Mouse (Mus musculus) hindbrain, postnatal 0 days (tissue): Measurements from ENCODE around the gene Pimreg. TPM values are rescaled to one million over a fixed set of nuclear protein-coding genes. Genes with fewer than 3 reads are reported as not detected.

Experiments
- ATAC-seq: fragments of 200-750 bp; cut with Nextera tagmentation; 2 replicates; pipeline ENCODE4 v1.8.0; 2017; ENCODE audit warnings: mild to moderate bottlenecking, moderate TSS enrichment, moderate library complexity
- DNase-seq: peaks from one replicate; pipeline ENCODE4 v3.0.0-alpha.2; 2015; ENCODE audit warnings: low spot score
- H3K27ac ChIP-seq: fragments of 300-500 bp; sonication (generic); 2 replicates; pipeline ENCODE4 v1.5.1; 2014; ENCODE audit warnings: mild to moderate bottlenecking
- H3K27me3 ChIP-seq: fragments of 300-500 bp; sonication (generic); 2 replicates; pipeline ENCODE4 v1.6.1; 2014; ENCODE audit warnings: low read length, mixed read lengths; ENCODE audit not compliant: insufficient read depth
- H3K36me3 ChIP-seq: fragments of 300-500 bp; sonication (generic); 2 replicates; pipeline ENCODE4 v1.6.1; 2014; ENCODE audit warnings: low read length, mixed read lengths; ENCODE audit not compliant: insufficient read depth
- H3K4me1 ChIP-seq: fragments of 300-500 bp; sonication (generic); 2 replicates; pipeline ENCODE4 v1.6.1; 2014; ENCODE audit warnings: antibody characterized with exemption, low read length, mixed read lengths; ENCODE audit not compliant: insufficient read depth
- H3K4me2 ChIP-seq: fragments of 300-500 bp; sonication (generic); 2 replicates; pipeline ENCODE4 v1.6.1; 2014; ENCODE audit warnings: low read depth, mild to moderate bottlenecking, low read length, moderate library complexity, mixed read lengths
- H3K4me3 ChIP-seq: fragments of 300-500 bp; sonication (generic); 2 replicates; pipeline ENCODE4 v1.5.1; 2014; ENCODE audit warnings: low read length
- H3K9ac ChIP-seq: fragments of 300-500 bp; sonication (generic); replicated peaks from 2 replicates; pipeline ENCODE4 v1.6.1; 2014; ENCODE audit warnings: mild to moderate bottlenecking, low read length, moderate library complexity, mixed read lengths
- H3K9me3 ChIP-seq: fragments of 300-500 bp; sonication (generic); 2 replicates; pipeline ENCODE4 v1.6.1; 2016; ENCODE audit warnings: low read length, mixed read lengths
- CTCF ChIP-seq: IDR thresholded peaks from 2 replicates; pipeline ENCODE4 v1.5.1; 2016; ENCODE audit warnings: antibody characterized with exemption, control low read depth, low read depth
- WGBS: fragments of 180-500 bp; shearing (Covaris S2); extraction: QIAGEN DNeasy Blood & Tissue Kit; methylation state at CpG from one replicate; pipeline ENCODE4 v1.1.7; 2014; 5-methylcytosine and 5-hydroxymethylcytosine counted together
- polyA plus RNA-seq: library from polyadenylated mRNA; unstranded; fragments of >200 nt; fragmentation: Nextera tagmentation; extraction: Ambion mirVana; gene quantifications from 2 replicates; pipeline ENCODE4 v1.2.1, GENCODE M21; 2015
- total RNA-seq: library from RNA; depleted of rRNA; stranded (reverse); fragments of >200 nt; gene quantifications from 2 replicates; pipeline ENCODE4 v1.2.3, GENCODE M21; 2014

The Pimreg gene
- total and polyA plus RNA-seq, 2 experiments from 2014 or later, result 22.8 to 23.9 TPM

DNA sequence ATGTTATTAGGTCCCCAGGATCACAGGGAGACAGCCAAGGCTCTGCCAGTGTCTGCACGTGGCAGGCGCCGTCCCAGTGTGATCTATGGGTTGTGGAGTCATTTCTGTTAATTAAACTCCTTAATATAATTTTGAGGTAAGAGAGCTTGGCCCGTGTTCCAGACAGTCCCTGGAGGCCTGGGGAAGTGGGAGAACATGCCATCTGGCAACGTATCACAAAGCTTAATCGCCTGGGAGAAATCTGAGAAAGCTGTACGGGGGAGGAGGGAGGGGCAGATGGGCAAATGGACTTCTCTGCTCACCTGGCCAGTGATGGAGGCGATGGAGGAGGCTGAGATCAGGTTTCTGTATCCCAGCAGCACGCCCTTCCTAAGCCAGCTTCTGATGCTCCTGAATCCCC lies 38.7 kb upstream of the Pimreg start:
- H3K27ac ChIP-seq, result no peak overlapping the region
- ATAC-seq (no peak), DNase-seq (peak; percentile 30)
- H3K9ac ChIP-seq, result no peak overlapping the region
- no peaks in the 10 kb centered on the region for H3K27me3 ChIP-seq
- WGBS, result 41% methylated on average over 9 of the region's 9 CpGs
- H3K4me1 ChIP-seq, result no peaks in the 10 kb centered on the region
- no peak overlapping the region for H3K4me3 ChIP-seq
- no peak overlapping the region for H3K4me2 ChIP-seq
- no peaks in the 10 kb centered on the region for H3K36me3 ChIP-seq
- no peaks in the 10 kb centered on the region for H3K9me3 ChIP-seq
- TF ChIP-seq CTCF, result no peak

DNA sequence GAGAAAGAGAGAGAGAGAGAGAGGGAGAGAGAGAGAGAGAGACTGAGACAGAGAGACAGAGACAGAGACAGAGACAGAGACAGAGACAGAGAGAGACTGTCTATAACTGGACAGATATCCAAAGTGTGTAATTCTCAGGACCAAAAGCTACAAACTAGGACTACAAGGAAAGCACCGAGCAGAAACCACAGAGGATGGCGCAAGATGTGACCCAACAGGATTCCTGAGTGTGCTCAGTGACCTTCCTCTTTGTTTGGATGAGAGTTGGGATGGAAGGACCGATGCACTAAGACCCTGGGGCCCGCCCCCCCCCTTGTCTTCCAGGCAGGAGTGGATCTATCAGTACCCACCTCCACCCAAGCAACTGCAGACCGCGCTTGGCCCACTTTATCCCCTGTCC lies 36.3 kb upstream of the Pimreg start:
- Histone ChIP-seq H3K9me3 (no peaks in the 10 kb centered on the region), H3K27ac (no peak overlapping the region), H3K36me3 (no peaks in the 10 kb centered on the region), H3K4me2 (no peak overlapping the region), H3K27me3 (no peaks in the 10 kb centered on the region), H3K4me3 (no peak overlapping the region), H3K9ac (no peak overlapping the region), H3K4me1 (0 out of 2 replicates have a peak, but pooled peaks cover 5% of the 10 kb centered on the region)
- no peak for TF ChIP-seq CTCF
- DNase-seq (no peak), ATAC-seq (no peak)
- WGBS, result 89% methylated on average over 6 of the region's 6 CpGs

DNA sequence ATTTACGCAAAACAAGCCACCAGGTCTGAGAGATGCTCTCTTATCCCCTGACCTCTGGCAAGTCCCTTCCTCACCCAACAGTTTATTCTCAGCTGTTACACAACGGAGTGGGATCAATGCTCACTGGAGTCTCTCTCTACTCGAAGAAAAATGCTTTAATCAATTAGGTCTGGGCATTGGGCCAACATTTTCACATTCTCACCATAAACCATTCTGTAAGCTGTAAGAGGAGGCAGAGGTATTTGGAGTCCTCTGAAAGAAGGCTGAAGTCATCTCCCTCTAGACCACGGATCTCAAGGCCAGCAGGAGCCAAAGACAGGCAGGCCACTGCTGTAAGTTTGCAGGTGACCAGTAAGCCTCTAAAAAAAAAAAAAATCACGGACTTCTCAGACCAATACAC lies 31.5 kb upstream of the Pimreg start:
- 24% methylated on average over 5 of the region's 5 CpGs for WGBS
- ATAC-seq, result no peak
- peak; percentile 53 for DNase-seq
- no peak overlapping the region for H3K9ac ChIP-seq
- H3K27ac ChIP-seq, result no peak overlapping the region; the same call in 1 of the 2 replicates
- H3K27me3 ChIP-seq, result no peaks in the 10 kb centered on the region
- H3K4me3 ChIP-seq, result no peak overlapping the region
- no peak overlapping the region for H3K4me2 ChIP-seq
- TF ChIP-seq CTCF, result no peak
- no peaks in the 10 kb centered on the region for H3K9me3 ChIP-seq
- H3K36me3 ChIP-seq, result no peaks in the 10 kb centered on the region
- H3K4me1 ChIP-seq, result peaks cover 24% of the 10 kb centered on the region; the same call in 1 of the 2 replicates

DNA sequence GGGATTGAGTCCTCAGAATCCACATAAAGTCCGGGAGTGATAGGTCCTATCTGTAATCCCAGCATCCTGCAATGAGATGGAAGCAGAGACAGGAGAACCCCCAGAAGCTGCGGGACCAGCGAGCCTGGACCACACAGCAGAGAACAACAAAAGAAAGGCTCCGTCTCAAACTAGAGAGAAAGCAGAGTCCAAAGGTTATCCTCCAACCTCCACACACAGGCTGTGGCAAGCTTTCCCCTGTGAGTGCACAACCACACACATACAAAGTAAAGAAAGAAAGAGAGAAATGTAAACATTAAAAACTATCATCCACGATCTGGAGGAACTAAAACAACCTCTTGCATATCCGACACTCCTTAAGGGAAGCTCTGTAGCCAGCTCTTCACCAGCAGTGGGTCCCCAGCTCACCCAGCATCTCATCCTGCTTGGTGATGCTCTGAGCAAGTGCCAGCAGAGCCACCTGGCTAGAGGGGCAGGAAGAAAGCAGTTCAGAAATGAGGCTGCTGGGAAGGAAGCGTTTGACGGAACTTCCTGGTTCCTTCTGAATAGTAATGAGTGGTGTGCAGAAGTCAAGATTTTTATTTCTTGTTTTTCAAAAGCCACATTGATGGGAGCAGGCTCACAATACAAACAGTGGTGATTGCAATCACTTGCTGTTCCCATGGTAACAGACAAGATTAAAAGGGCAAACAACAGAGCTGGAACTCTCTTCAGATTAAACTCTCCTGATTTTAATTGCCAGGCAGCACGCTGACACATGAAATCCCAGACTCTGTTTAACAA lies 30.7 kb upstream of the Pimreg start:
- 38% methylated on average over 9 of the region's 9 CpGs for WGBS
- Histone ChIP-seq H3K4me1 (peaks cover 24% of the 10 kb centered on the region; the same call in 1 of the 2 replicates), H3K27me3 (no peaks in the 10 kb centered on the region), H3K36me3 (no peaks in the 10 kb centered on the region), H3K9me3 (no peaks in the 10 kb centered on the region), H3K4me3 (no peak overlapping the region), H3K9ac (no peak overlapping the region), H3K4me2 (no peak overlapping the region), H3K27ac (peak overlapping the region; percentile 56; the same call in 1 of the 2 replicates)
- no peak for TF ChIP-seq CTCF
- DNase-seq, result peak; percentile 27
- no peak for ATAC-seq

DNA sequence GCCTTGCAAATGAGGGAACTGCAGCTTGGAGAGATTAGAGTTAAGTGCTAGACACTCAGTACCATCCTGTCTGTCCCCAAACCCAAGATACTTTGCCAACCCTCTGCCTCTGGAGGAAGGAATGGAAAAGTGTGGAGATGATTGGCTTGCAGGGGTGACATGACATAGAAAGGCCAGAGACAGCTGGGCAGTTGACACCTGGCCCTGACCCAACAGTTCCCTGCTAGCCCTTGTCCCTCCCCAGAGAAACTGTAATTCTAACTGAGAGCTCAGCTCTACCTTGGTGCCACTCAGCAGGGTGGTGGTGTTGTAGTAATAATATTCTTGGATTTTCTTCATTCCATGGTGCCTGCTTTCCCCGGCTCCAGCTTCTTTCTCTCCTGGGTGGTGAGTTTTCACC lies 29.9 kb upstream of the Pimreg start:
- Histone ChIP-seq H3K4me3 (no peak overlapping the region), H3K9ac (no peak overlapping the region), H3K4me2 (no peak overlapping the region), H3K4me1 (peaks cover 24% of the 10 kb centered on the region; the same call in 1 of the 2 replicates), H3K27ac (peak overlapping the region; percentile 56; the same call in 1 of the 2 replicates), H3K36me3 (no peaks in the 10 kb centered on the region), H3K9me3 (no peaks in the 10 kb centered on the region), H3K27me3 (no peaks in the 10 kb centered on the region)
- WGBS, result 39% methylated on average over 1 of the region's 1 CpGs
- ATAC-seq (no peak), DNase-seq (no peak)
- TF ChIP-seq CTCF, result no peak; the same call in 1 of the 2 replicates

DNA sequence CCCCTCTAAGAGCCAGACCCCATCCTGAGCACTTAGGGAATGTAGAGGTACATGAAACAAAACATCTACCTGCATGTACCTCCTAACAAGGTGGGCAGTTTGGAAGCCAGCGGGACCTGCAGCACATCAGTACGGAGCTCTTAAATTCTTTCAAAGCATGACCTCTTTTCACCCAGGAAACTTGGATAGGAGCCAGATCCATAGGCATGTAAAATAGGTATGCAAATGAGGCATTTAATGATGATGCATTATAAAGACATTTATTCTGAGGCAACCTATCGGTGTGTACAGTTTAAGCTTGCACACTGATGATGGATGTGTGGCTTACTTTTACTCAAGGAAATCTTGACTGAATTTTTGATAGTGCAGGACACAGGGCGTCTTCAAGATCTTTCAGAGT lies 27.2 kb upstream of the Pimreg start:
- H3K4me2 ChIP-seq, result no peak overlapping the region
- no peak overlapping the region for H3K4me3 ChIP-seq
- peaks cover 24% of the 10 kb centered on the region; the same call in 1 of the 2 replicates for H3K4me1 ChIP-seq
- H3K27ac ChIP-seq, result no peak overlapping the region
- ATAC-seq, result no peak
- no peaks in the 10 kb centered on the region for H3K9me3 ChIP-seq
- H3K36me3 ChIP-seq, result no peaks in the 10 kb centered on the region
- WGBS, result 43% methylated on average over 4 of the region's 4 CpGs
- no peak for DNase-seq
- no peak for TF ChIP-seq CTCF
- no peak overlapping the region for H3K9ac ChIP-seq
- H3K27me3 ChIP-seq, result no peaks in the 10 kb centered on the region
